Mouse (Mus musculus) thymus, postnatal 0 days (tissue): ENCODE data around the gene Plch2. TPM values are rescaled to one million over a fixed set of nuclear protein-coding genes. Genes with fewer than 3 reads are reported as not detected.
"Not testable (repeated sequence)": the region's sequence is repeated elsewhere in the genome, so short reads cannot be mapped to it uniquely, and the experiment has no call there.

Experiments used
- DNase-seq: peaks from one replicate; pipeline ENCODE4 v3.0.0-alpha.2; 2015; ENCODE audit warnings: low spot score
- polyA plus RNA-seq: library from polyadenylated mRNA; unstranded; fragments of >200 nt; fragmentation: Nextera tagmentation; extraction: Ambion mirVana; gene quantifications from 2 replicates; pipeline ENCODE4 v1.2.1, GENCODE M21; 2015

Gene Plch2
- 0.67 and 0.74 TPM in 2 replicates for polyA plus RNA-seq

- DNase-seq = no peak
Measured at GRCm38 (mm10) chr4:155056724-155057123, at the start of gene Plch2. Gene Plch2 (minus strand): TSS chr4:155056784.

GRCm38 (mm10) chr4:155098572-155098971 is 42.0 kb upstream of the Plch2 start:
- no peak for DNase-seq

- DNase-seq = no peak
Measured at GRCm38 (mm10) chr4:155097452-155097851, 40.9 kb upstream of the Plch2 start.

GRCm38 (mm10) chr4:155095967-155096366 is 39.4 kb upstream of the Plch2 start:
- no peak for DNase-seq

- DNase-seq = peak; percentile 88
Measured at GRCm38 (mm10) chr4:155095238-155095900, 38.8 kb upstream of the Plch2 start.

- peak; percentile 60 for DNase-seq
Measured at GRCm38 (mm10) chr4:155094565-155094964, 38.0 kb upstream of the Plch2 start.

- no peak for DNase-seq
Measured at GRCm38 (mm10) chr4:155093431-155094149, 37.0 kb upstream of the Plch2 start.

GRCm38 (mm10) chr4:155092718-155093430 is 36.3 kb upstream of the Plch2 start:
- no peak for DNase-seq

GRCm38 (mm10) chr4:155090688-155091449 is 34.3 kb upstream of the Plch2 start:
- no peak for DNase-seq

- DNase-seq = no peak
Measured at GRCm38 (mm10) chr4:155090147-155090546, 33.6 kb upstream of the Plch2 start.

- no peak for DNase-seq
Measured at GRCm38 (mm10) chr4:155089241-155089640, 32.7 kb upstream of the Plch2 start.

- DNase-seq = peak; percentile 100
Measured at GRCm38 (mm10) chr4:155086108-155087024, 29.8 kb upstream of the Plch2 start, which contains the start of the genes Rer1 and Morn1. Gene Rer1 (minus strand): TSS chr4:155086382. Gene Morn1 (plus strand): TSS chr4:155086577.

GRCm38 (mm10) chr4:155085206-155086107 is 28.9 kb upstream of the Plch2 start:
- DNase-seq = peak; percentile 22

GRCm38 (mm10) chr4:155084351-155084750 is 27.8 kb upstream of the Plch2 start:
- DNase-seq = no peak

- DNase-seq = no peak
Measured at GRCm38 (mm10) chr4:155083553-155083952, 27.0 kb upstream of the Plch2 start.

- no peak for DNase-seq
Measured at GRCm38 (mm10) chr4:155079666-155080065, 23.1 kb upstream of the Plch2 start.

GRCm38 (mm10) chr4:155078808-155079207 is 22.2 kb upstream of the Plch2 start:
- not testable (repeated sequence) for DNase-seq

GRCm38 (mm10) chr4:155076677-155077076 is 20.1 kb upstream of the Plch2 start:
- DNase-seq = no peak

- no peak for DNase-seq
Measured at GRCm38 (mm10) chr4:155075813-155076212, 19.2 kb upstream of the Plch2 start.
